Mouse (Mus musculus): ENCODE measurements around the gene C530008M17Rik.
A peak's percentile ranks its signal among the peaks of the same experiment; 100 is the strongest.

Gene C530008M17Rik

DNA sequence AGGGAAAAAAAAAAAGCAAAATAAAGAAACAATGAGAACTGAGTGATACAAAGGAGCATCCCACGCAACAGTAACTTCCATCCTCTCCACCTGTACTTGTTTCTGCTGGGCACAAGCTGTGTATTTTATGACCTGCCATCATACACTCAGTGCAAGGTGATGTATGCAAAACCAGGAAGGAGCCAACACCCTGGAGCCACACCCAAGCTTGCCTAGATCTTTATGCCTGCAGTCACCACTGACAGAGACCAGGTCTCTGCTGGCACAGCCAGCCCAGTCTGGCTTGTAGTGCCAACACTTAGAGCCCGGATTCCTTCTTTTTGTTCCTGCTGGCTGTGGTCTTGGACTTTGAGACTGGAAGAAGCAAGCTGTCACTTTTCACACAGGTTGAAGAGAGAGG is 185.5 kb downstream of the C530008M17Rik start:
- DNase-seq: no peak

DNA sequence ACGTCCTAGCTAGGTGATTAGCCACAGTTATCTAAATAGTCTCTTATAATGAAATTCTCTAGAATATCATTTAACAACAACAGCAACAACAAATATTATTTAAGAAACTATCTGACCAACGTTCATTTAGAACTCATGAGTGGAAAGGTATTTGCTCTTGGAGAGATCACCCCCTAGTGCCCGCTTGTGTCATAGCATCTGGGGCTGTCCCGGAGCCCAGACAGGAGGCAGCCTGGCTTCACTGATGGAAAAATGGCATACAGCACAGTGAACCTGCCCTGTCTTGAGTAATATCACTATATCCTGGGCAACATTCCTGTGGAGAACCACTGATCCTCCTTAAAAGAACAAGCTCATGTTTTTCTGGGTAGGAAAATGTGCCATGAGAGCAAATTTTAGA is 187.1 kb downstream of the C530008M17Rik start:
- peak; percentile 90 for DNase-seq

DNA sequence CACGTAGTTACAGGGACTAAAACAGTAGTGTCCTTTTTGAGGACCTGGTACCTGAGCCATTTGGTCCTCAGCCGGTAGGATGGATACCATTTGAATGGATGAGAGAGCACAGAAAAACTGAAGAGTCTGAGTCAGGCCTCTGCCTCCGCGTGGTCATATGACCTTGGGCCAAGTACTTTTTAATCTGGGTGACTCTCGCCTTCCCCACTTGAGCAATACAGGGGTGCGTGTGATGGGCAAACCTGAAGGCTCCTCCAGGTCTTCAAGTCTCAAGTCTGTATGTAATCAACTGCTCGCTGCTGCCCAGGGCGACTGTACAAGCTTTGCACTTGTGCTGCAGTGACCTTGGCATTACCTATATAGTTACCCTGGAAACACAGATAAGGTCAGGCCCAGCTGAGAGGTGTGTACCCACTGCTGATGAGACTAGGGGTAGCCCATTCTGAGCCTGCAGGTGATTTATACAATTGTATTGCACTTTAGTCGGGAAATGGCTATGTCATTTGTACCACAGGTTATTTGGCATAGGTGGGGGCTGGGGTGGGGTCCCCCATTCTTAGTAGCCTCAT is 187.6 kb downstream of the C530008M17Rik start:
- DNase-seq: no peak

DNA sequence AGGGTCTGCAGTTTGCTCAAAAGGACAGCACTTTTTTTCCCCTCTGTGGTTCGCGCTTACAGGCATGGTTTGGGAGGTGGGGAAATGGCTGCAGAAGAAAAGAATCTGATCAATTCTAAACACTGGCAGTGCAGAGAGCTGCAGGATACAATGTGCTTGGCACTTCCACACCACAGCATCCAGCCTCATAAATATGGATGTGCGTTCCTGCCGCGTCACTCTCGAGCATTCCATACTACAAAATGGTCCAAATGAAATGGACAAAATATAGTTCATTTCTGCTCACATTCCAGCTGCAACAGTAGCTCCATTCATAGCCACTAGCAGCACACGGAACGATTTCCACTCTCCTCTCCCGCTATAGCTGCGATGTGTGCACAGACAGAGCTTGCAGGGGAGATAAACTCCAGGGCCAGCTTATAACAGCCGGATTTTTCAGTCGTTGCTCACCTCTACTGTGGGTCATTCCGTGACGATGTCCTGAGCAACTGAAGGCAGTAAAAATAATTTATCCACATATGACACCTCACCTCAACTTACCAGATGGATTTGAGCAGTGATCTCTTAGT is 188.4 kb downstream of the C530008M17Rik start:
- DNase-seq: no peak

DNA sequence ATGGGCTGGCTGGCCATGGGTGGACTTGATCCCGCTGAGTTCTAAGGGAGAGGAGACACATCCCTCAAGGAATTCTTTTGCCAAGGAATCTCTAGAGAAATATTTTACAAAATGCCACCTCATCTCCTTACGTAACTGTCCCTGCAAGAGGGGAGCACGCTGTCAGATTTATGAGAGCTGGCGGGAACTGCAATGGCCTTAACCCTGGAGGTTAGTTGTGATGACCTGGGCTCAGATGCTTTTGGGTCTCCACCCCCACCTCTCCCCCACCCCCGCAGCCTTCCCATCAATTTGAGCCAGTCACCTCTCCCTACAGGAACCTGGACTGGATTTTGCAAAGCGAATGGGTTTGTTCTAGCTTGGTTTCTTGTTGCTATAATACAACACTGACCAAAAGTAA is 190.8 kb downstream of the C530008M17Rik start:
- no peak for DNase-seq

DNA sequence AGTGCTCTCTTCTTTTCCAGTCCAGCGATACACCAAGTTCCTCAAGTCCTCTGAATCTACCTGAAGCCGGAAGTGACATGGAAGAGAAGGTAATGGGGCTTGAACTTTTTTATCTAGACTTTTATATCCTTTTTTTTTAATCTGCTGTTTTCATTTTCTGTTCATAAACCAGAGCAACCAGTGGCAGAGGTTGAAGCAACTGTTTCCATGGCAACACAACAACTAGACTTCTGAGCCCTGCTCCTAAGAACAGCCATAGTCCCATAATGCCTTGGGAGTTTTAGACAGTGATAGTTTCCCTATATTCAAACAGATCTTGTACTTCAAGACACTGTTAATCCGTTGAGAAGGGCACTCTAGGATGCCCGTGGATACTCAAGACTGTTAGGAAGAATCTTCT is 195.0 kb downstream of the C530008M17Rik start:
- DNase-seq: no peak

DNA sequence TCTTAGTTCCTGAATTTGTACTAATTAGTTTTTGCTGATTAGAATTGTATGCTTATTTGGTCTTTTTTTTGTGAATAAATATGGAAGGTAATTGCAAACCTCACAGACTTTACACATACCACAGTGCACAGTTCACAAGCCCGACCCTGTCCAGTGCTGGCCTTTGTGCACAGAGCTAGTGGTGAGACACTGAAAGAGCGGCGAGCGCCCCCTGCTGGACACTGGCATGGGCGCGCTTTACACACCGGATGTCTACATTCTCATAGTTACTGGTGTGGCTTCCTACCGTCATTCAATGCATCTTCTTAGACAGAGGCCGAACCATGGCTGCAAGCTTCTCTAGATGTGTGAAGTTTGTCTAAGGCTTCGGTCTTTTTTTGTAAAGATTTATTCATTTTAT is 197.2 kb downstream of the C530008M17Rik start:
- DNase-seq: peak; percentile 92

DNA sequence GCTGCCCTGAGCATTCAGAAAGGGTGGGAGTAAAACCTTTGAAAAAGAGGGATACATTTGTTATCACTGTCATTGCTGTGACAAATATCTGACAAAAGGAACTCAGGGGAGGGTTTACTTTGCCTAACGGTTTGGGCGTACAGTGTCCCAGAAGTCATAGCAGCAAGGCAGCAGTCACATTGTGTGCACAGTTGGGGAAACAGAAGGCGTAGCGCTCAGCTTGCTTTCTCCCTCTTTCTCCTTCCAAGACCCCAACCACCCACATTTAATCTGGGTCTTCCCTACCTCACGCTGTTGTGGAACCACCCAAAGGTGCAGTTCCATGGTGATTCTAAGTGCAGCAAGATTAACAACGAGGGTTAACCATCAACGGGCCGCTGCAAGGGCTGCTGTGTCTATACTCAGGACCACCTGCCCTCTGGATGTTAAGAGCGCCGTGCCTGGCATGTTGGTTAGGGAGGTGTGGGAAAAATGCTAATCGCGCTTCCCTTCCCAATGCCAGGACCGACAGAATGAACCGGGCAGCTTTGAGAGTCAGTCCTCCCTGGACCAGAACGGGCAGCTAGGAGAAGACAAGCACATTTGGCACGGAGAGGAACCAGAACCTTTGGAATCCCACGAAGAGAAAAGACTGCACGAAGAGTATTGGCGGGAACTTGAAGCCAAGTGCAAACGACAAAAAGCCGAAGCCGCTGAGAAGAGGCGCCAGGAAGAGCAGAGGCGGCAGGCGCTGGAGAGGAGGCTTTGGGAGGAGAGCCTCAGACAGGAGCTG is 199.7 kb downstream of the C530008M17Rik start:
- no peak for DNase-seq

DNA sequence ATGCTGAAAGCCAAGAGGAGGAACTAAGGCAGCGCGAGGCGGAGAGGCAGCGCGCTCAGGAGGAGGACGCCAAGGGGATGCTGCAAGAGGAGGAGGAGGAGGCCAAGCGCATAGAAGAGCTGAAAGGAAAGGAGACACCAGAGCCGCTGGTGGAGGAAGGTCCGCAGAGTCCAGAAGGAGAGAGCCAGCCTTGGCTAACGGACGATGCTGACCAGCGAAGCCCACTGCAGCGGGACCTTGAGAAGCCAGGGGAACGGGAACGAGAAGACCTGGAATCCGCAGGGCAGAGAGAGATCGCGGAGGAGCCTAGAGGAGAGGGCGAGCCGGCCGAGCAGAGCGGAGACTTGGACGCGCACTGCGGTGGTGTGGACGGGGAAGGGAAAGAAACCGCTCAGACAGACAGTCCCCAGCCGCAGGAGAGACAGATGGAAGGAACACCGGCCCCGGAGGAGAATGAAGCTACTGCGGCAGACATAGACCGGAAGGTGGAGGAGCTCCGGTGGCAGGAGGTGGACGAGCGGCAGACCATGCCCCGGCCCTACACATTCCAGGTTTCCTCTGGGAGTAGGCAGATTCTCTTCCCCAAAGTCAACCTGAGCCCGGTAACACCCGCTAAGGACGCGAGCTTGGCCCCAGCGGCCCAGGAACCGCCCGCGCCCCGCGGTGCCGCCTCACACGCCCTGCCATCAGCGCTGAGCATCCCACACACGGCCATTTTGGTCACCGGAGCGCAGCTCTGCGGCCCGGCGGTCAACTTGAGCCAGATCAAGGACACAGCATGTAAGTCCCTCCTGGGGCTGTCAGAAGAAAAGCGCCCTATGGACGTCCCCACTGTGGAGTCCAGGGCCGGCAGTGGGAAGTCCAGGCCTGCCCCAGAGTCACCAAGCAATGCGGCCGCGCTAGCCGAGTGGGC is 201.0 kb downstream of the C530008M17Rik start:
- DNase-seq: no peak

DNA sequence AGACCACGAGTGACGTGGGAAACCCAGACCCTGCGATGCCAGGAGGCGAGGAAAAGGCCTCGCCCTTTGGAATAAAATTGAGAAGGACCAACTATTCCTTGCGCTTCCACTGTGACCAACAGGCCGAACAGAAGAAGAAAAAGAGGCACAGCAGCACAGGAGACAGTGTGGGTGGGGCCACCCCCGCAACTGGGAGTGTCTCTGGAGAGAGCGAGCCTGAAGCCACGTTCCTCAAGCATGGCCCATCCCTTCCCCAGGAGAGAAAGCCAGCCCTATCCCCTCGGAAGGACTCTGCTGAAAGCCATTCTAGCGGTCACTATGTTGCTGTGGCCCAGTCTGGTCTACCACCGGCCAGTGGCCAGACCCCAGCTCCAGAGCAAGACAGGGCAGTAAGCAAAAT is 202.1 kb downstream of the C530008M17Rik start:
- DNase-seq: no peak

DNA sequence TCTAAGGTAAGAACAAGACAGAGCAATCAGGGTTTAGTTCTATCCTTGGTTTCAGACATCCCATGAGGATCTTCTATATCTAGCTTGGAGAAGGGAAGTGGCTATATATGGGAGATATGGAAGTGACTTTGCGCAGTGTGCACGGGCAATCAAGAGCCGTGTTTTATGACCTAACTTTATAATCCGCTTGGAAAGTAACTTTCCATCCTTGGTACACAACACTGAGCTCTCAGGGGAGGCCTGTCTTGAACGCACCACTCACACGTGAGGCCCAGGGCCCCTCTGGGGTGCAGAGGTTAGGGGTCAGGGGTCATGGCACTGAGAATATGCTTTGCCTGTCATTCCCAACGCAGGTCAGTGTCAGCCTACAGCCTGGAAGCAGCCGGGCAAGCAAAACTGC is 210.5 kb downstream of the C530008M17Rik start:
- DNase-seq: no peak

DNA sequence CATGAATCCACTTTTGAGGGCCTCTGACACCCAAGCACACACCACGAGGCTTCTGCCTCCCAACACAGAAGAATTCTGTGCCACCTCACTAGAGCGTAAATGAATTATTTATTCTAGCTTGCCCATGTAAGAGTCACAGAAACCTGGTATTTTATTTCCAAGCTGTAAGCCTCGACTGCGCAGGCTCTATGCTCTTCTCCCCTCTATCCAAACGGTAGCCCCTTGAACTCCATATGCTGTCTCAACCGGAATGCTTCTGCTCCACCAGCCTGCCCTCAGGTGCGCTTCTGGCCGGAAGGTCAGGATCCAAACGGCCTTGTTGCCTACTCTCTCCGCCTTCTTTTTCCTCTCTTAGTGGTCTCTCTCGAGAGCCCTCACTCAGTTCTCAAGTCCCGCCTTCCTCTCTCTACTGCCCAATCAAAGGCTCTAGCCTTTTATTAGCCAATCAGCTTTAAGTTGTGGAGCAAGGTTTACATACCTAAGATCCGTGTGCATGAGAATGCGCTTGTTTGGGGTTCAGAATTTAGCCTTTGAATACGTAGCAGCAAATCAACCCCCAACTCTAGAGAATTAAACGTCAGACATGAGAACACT is 212.5 kb downstream of the C530008M17Rik start:
- DNase-seq: peak; percentile 39 to 44

DNA sequence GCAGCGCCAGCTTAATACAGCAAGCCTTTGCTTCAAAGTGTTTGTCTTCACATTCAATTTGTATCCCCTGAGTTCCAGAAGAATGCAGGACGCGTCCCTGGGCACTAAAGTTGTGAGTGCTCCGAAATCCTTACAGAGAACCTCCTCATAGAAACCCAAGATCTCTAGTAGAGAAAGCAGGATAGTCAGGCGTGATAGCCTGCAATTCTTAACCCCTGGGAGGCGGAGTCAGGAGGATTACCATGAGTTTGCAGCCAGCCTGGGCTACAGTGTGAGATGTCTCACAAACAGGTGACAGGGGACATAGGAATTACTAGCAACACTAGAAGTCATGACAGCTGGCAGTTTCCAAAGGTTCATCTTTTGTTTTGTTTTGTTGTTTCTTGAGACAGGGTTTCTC is 213.2 kb downstream of the C530008M17Rik start:
- DNase-seq: no peak

DNA sequence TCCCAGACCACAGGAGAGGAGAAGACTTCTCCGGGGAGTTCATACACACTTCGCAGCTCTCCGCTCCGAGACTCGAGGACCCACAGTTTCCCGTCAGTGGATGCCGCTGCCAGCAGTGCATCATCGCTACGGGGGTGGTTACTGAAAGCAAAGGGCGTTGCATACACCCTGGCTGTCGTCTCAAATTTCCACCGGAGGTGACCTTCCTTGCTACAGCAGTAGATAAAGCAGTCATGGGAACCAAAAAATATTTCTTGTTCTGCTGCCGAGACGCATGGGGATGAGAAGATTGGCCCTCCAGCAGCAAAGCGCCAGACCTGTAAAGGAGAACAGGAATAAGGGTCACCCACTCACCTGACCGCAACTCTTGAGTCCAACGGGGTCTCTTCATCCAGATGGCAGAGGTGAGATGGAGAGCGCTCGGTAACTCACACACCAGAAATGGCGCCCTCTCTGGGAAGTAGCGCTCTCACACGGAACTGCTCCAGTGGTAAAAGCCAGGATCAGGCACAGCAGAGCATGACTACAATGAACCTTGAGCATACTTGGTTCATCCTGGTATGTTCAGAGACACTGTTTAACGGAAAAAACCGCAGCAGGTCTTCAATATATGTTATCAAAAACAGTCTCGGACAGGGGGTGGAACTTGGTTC is 219.9 kb downstream of the C530008M17Rik start:
- no peak for DNase-seq

DNA sequence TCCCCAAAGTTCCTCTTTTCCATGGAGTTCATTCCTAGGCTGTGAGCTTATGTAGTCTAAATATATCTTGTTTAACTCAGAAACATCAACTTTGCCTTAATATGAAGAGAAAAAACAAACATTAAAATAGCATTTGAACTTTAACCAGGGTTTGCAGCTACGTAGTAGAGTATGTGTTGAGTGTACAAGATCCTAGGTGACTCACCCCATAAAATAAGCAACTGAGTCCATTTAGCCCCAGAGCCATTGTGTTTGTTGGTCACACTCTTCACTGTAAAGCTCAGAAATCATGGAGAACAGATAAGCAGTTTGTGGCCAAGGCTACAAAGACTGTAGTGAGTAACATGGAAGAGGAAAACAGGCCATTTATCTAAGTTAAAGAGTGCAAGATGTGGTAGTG is 227.8 kb downstream of the C530008M17Rik start:
- DNase-seq: no peak

DNA sequence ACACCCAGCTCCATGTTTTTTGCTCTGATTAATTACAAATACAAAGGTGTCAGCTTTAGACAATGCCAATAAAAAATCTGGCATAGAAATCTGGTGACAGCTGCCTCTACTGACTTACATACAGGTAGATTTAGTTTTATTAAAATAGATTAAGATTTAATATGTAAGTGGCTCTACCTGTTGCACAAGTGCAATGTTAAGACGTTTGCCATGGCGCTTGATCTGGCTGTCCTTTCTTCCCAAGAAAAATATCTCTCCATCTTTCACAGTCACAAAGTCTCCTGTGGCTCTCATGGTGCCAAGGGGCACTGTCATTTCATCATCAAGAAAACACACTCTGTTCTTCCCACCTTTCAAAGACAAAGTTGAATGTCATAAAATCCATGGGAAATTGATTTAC is 230.7 kb downstream of the C530008M17Rik start:
- no peak for DNase-seq

DNA sequence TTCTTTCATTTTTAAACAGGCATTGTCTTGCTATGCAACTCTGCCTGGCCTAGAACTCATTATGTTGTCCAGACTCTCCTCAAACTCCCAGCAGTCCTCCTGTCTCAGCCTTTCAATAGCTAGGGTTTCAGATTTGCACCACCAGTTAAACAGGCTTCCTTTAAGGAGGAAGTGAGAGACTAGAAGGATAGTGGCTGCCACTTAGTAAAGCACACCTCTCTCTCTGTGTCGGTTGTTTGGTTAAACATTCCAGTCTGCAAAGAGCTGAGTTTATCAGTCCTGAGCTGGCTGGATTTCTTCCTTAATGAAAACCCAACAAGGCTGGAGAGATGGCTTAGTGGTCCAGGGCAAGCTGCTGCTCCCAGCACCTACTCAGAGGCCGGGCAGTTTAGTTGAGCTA is 236.3 kb downstream of the C530008M17Rik start:
- no peak for DNase-seq

DNA sequence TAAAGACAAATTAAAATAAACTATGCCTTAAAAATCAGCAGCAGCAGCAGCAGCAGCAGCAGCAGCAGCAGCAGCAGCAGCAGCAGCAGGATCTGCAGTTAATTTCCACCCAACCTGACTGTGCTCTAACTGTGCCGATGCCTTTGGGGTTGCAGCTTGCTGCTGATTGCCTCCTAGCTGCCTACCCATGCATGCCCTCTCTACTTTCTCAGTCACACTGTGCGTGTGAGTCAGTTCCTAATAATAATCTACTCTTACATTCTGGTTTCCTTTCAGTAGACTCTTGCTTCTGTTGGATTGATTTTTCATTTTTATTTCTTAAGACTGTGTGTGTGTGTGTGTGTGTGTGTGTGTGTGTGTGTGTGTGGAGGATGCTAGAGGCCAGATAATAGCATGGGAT is 236.8 kb downstream of the C530008M17Rik start:
- DNase-seq: no peak

DNA sequence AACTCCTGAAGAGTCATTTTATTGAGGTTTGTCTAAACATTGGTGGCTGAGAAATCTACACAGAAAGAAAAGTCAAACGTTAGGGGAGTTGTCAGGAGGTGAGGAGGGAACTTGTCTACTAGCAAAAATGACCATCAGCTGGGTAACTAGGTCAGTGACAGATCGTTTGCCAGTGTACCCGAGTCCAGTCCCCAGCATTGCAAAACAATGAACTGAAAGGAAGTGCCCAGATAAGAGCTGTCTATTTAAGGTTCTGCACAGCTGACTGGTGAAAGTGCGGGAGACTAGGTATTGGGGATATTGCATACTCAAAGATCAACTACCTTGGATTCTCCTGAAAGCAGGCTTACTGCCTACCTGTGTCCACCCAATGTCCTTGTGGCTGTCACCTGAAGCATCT is 245.8 kb downstream of the C530008M17Rik start:
- no peak for DNase-seq

DNA sequence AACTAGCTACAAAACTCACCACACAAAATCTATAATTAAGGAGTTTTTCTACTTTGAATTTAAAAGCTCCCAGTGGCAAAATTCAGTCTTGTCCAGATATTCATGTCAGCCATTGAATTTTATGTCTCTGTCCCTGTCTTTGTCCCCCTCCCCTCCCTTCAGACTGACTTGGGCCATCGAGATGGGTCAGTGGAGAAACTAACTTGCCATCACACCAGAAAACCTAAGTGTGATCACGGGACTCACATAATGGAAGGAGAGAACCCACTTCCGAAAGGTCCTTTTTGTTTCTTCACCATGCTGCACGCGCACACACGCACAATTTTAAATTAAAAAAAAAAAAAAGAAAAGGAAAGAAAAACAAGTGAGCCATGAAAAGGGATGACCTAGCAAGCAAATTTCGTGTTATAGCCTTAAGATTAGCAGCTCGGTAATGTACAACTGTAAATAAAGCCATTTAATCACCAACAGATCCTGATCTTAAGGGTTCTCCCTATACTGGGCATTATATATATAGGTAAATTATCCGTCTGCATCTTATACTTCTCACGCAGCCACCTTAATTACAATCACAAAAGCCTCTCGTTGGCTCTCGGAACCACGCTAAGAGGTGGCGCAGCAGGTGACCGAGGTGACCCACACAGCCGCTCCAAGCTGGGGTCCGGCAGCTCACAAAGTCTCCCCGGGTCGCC is 248.5 kb downstream of the C530008M17Rik start:
- DNase-seq: peak; percentile 21 to 38

DNA sequence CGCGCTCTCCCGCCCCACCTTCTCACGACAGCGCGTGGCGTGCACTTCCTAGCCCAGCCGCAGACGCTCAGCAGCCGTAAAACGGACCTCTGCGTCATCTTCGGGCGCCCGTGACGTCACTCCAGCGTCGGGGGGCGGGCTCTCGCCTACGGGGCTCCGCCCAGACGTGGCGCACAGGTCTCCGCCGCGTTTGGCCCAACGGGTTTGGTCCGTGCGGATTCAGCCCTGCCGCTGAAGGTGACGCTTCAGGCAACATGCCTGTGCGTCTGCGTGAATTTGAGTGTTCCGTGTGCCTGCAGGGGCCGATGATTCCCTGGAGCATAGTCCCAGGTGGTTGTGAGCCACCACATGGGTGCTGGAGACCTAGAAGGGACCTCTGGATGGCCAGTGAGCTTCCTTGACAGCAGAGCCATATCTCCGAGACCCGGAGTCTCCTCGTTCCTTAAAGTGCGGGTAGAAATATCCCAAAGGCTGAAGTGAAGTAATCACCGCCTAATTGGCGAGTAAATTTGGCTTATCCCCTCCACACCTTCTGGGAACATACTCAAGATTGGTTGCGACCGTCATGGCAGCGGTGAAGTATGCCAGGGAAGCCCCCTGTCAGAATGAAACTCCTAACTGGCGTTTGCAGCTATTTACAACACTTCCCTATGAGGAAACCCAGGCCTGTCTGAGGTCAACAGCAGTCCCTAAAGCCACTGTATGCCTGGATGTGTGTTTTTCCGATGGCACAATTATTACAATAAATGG is 249.3 kb downstream of the C530008M17Rik start, which contains the start of gene Aasdh:
Gene Aasdh, minus strand, starts transcription at position 110 of the 750 bp plus-strand sequence.
- peak; percentile 99 to 100 for DNase-seq
